Mouse (Mus musculus) CH12.LX (cell line): Measurements from ENCODE around the gene Fn1.

Source experiments
- KAT2A ChIP-seq: IDR thresholded peaks from 2 replicates; pipeline ENCODE4 v1.6.1; 2012; ENCODE audit warnings: low read length, improper control_type of control experiment, inconsistent platforms; ENCODE audit not compliant: insufficient replicate concordance
- MAFK ChIP-seq: IDR thresholded peaks from 2 replicates; pipeline ENCODE4 v1.6.1; 2011; ENCODE audit warnings: low read length, improper control_type of control experiment; ENCODE audit not compliant: insufficient replicate concordance
- MYC ChIP-seq: IDR thresholded peaks from 2 replicates; pipeline ENCODE4 v1.6.1; 2011; ENCODE audit warnings: low read depth, mild to moderate bottlenecking, improper control_type of control experiment, low read length
- NELFE ChIP-seq: IDR thresholded peaks from 2 replicates; pipeline ENCODE4 v1.6.1; 2011; ENCODE audit warnings: low read depth, low read length, improper control_type of control experiment

GRCm38 (mm10) chr1:71575987-71576386 is 77.0 kb downstream of the Fn1 start:
- TF ChIP-seq KAT2A: no peak
- no peak for TF ChIP-seq NELFE
- no peak for TF ChIP-seq MYC
- no peak for TF ChIP-seq MAFK
